Comparison of ENCODE assay signal across 22 mouse cellular contexts in the genomic region with DNA sequence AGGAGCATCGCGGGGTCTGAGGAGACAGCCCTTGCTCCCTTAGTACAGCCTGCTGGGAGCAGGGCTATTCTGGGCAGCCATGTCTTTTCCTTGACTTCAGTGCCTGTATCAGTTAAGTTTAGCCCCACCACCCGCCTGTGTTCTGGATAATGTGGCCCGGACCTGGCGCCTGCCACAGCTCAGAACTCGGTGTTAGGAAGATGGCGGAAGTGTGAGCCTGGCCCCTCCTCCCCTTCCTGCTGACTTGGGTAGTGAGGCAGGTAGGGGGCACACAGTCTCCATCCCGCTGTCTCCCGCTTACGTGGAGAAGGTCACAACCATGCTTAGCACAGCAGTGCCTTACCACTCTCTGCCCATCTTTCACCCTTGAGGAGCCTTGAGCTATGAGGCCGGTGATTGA.
DNase-seq lines count a peak whose midpoint lies in the region; ATAC-seq and TF ChIP-seq lines count a peak whose summit lies in the region.
"Had no signal": no experiment of that assay in that cellular context is flagged by ENCODE, and none has a peak within 500 bp of the region (broad histone marks: within the 10 kb centered on the region; RNA-seq: fewer than 3 reads in every experiment).

No protein-coding gene starts in this region.

- TF ChIP-seq RAD21 in CH12.LX (IDR thresholded peaks at IDR 0.05; ENCODE audit: low read depth, low read length): no peak

- H3K9ac ChIP-seq in midbrain, embryonic 16.5 days (ENCODE audit: low read depth, low read length): no peak overlapping the region
- no peak overlapping the region for H3K9ac ChIP-seq in midbrain, embryonic 14.5 days (replicated peaks; ENCODE audit: low read length)
- H3K9ac ChIP-seq in CH12.LX (ENCODE audit: insufficient read depth, low read depth) (peak overlapping the region; percentile 34; the same call in 1 of the 2 replicates), ES-E14 (ENCODE audit: insufficient read depth, low read depth, low read length, poor library complexity, severe bottlenecking) (peak overlapping the region; percentile 12; the same call in 1 of the 2 replicates)
- H3K9ac ChIP-seq: embryonic facial prominence, embryonic 15.5 days; forebrain, embryonic 15.5 days; hindbrain, embryonic 12.5 days had no signal

- H3K9me3 ChIP-seq in midbrain, embryonic 16.5 days (replicated peaks; ENCODE audit: control insufficient read depth, low read length, poor library complexity, severe bottlenecking): no peaks in the 10 kb centered on the region
- H3K9me3 ChIP-seq in midbrain, embryonic 14.5 days (ENCODE audit: control insufficient read depth, low read length): no peaks in the 10 kb centered on the region
- H3K9me3 ChIP-seq in CH12.LX (replicated peaks; ENCODE audit: low read length) (no peaks in the 10 kb centered on the region), ES-E14 (ENCODE audit: control insufficient read depth, insufficient read depth, low read depth, low read length) (no peaks in the 10 kb centered on the region)
- H3K9me3 ChIP-seq: embryonic facial prominence, embryonic 15.5 days; forebrain, embryonic 15.5 days; heart, embryonic 10.5 days; hindbrain, embryonic 12.5 days had no signal

- in situ Hi-C loops in CH12.LX (cut with MboI; ENCODE audit: low pct_ligation_motif_present, low pct_unique_long_range_greater_than_20kb, low sequenced_read_pairs) (loop anchor here (10.0 kb wide), 1 partner anchor 97 kb away; a partner anchor contains a TSS), ES-E14 (cut with MboI; ENCODE audit: low sequenced_read_pairs in 2 of 2, unreplicated experiment in 2 of 2) (no loop called here)

- no peaks in the 10 kb centered on the region for H3K36me3 ChIP-seq in midbrain, embryonic 16.5 days (ENCODE audit: control insufficient read depth, insufficient read depth, low read length)
- H3K36me3 ChIP-seq in midbrain, embryonic 14.5 days (ENCODE audit: control insufficient read depth, insufficient read depth, low read length): no peaks in the 10 kb centered on the region
- H3K36me3 ChIP-seq in CH12.LX (replicated peaks in 1 of 2; ENCODE audit: control insufficient read depth in 1 of 2, insufficient read depth in 1 of 2, low read length in 1 of 2) (no peaks in the 10 kb centered on the region), ES-E14 (ENCODE audit: control insufficient read depth, insufficient read depth, low read length, poor library complexity, severe bottlenecking) (no peaks in the 10 kb centered on the region)
- H3K36me3 ChIP-seq: embryonic facial prominence, embryonic 15.5 days; forebrain, embryonic 15.5 days; heart, embryonic 10.5 days; hindbrain, embryonic 12.5 days had no signal

- intact Hi-C loops in left cerebral cortex, postnatal 36 days (cut with DNase I): no loop called here

- 75% methylated on average over 11 of the region's 11 CpGs for WGBS in midbrain, embryonic 16.5 days
- WGBS in midbrain, embryonic 14.5 days: 84% methylated on average over 11 of the region's 11 CpGs

- no peak for DNase-seq in midbrain, embryonic 14.5 days
- DNase-seq in CH12.LX (ENCODE audit: extremely low read depth): no peak
- no peak for DNase-seq in ES-E14 (ENCODE audit: low read depth, low spot score)
- DNase-seq in left cerebral cortex, postnatal 36 days (ENCODE audit: low spot score in 2 of 2): no peak
- no peak for DNase-seq in thymus, postnatal 4 days
- no peak for DNase-seq in cerebellum, adult 8-10 months
- DNase-seq: adrenal gland, postnatal 10 days; cerebellum, adult 11 months; cerebellum, postnatal 10 days; embryo, embryonic 11 days; gastrocnemius, postnatal 10 days; heart, adult 18-20 months; heart, postnatal 10 days; heart, postnatal 4 days; kidney, adult 11 months had no signal

- no peak for ATAC-seq in midbrain, embryonic 16.5 days
- ATAC-seq in midbrain, embryonic 14.5 days (ENCODE audit: low FRiP score, low TSS enrichment): no peak
- ATAC-seq: forebrain, embryonic 15.5 days; hindbrain, embryonic 16.5 days had no signal

- no peaks in the 10 kb centered on the region for H3K79me2 ChIP-seq in CH12.LX (replicated peaks; ENCODE audit: control insufficient read depth, extremely low read depth, insufficient read depth, poor library complexity, severe bottlenecking)

- no peak for TF ChIP-seq CTCF in CH12.LX (conservative IDR thresholded peaks at IDR 0.05 in 1 of 2, IDR thresholded peaks at IDR 0.05 in 1 of 2; ENCODE audit: low read depth in 2 of 2, low read length in 2 of 2)

- TF ChIP-seq POLR2A in CH12.LX (IDR thresholded peaks at IDR 0.05; ENCODE audit: low read depth, low read length): no peak

- TF ChIP-seq EP300 in CH12.LX (IDR thresholded peaks at IDR 0.05; ENCODE audit: low read length): no peak

- no peaks in the 10 kb centered on the region for H3K4me1 ChIP-seq in midbrain, embryonic 16.5 days (ENCODE audit: control insufficient read depth, insufficient read depth, low read length)
- no peaks in the 10 kb centered on the region for H3K4me1 ChIP-seq in midbrain, embryonic 14.5 days (ENCODE audit: control insufficient read depth, insufficient read depth, low read length)
- H3K4me1 ChIP-seq in CH12.LX (ENCODE audit: control insufficient read depth in 1 of 2, insufficient read depth in 2 of 2): peaks cover 35 to 88% of the 10 kb centered on the region in 2 experiments
- peaks cover 0 to 7% of the 10 kb centered on the region in 2 experiments; a peak in 1 of 4 replicates for H3K4me1 ChIP-seq in ES-E14 (ENCODE audit: control insufficient read depth in 2 of 2, insufficient read depth in 2 of 2, low read length in 2 of 2, poor library complexity in 1 of 2)
- H3K4me1 ChIP-seq: embryonic facial prominence, embryonic 15.5 days; forebrain, embryonic 15.5 days; hindbrain, embryonic 12.5 days had no signal

- H3K27ac ChIP-seq in midbrain, embryonic 16.5 days (ENCODE audit: low read length): 0 out of 2 replicates have a peak overlapping the region, but pooled peaks have one; percentile 10
- H3K27ac ChIP-seq in midbrain, embryonic 14.5 days (replicated peaks; ENCODE audit: low read depth, low read length): no peak overlapping the region
- H3K27ac ChIP-seq in CH12.LX (ENCODE audit: insufficient read depth, low read depth) (peak overlapping the region; percentile 98), ES-E14 (ENCODE audit: insufficient read depth, low read depth, low read length, poor library complexity, severe bottlenecking) (no peak overlapping the region)
- H3K27ac ChIP-seq: embryonic facial prominence, embryonic 15.5 days; forebrain, embryonic 15.5 days; heart, embryonic 10.5 days; hindbrain, embryonic 12.5 days had no signal

- no peak overlapping the region for H3K4me2 ChIP-seq in midbrain, embryonic 16.5 days (ENCODE audit: low read length)
- H3K4me2 ChIP-seq in midbrain, embryonic 14.5 days (ENCODE audit: low read length): no peak overlapping the region
- H3K4me2 ChIP-seq in CH12.LX (ENCODE audit: insufficient read depth, low read depth, poor library complexity, severe bottlenecking): peak overlapping the region; percentile 45
- H3K4me2 ChIP-seq: embryonic facial prominence, embryonic 15.5 days; forebrain, embryonic 15.5 days; hindbrain, embryonic 12.5 days had no signal

- no peaks in the 10 kb centered on the region for H3K27me3 ChIP-seq in midbrain, embryonic 16.5 days (ENCODE audit: control insufficient read depth, insufficient read depth, low read depth, low read length)
- no peaks in the 10 kb centered on the region for H3K27me3 ChIP-seq in midbrain, embryonic 14.5 days (ENCODE audit: control insufficient read depth, insufficient read depth, low read length)
- no peaks in the 10 kb centered on the region for H3K27me3 ChIP-seq in CH12.LX (replicated peaks)
- H3K27me3 ChIP-seq: embryonic facial prominence, embryonic 15.5 days; forebrain, embryonic 15.5 days; hindbrain, embryonic 12.5 days had no signal

- no peak overlapping the region for H3K4me3 ChIP-seq in midbrain, embryonic 16.5 days (ENCODE audit: low read depth, low read length)
- no peak overlapping the region for H3K4me3 ChIP-seq in midbrain, embryonic 14.5 days (replicated peaks; ENCODE audit: low read depth, low read length)
- peak overlapping the region in 1 of 3 experiments; percentile 32 for H3K4me3 ChIP-seq in CH12.LX (replicated peaks in 1 of 3; ENCODE audit: low read depth in 2 of 3, low read length in 2 of 3, poor library complexity in 1 of 3)
- H3K4me3 ChIP-seq in ES-E14 (ENCODE audit: insufficient read depth in 1 of 2, low read depth in 1 of 2, low read length in 2 of 2, poor library complexity in 1 of 2, severe bottlenecking in 1 of 2): peak overlapping the region; percentile 14 to 19; a peak in 2 of 4 replicates
- H3K4me3 ChIP-seq: embryonic facial prominence, embryonic 15.5 days; erythroblast, embryonic 14.5 days; forebrain, embryonic 15.5 days; heart, embryonic 10.5 days; hindbrain, embryonic 12.5 days had no signal

- dilution Hi-C loops in CH12.LX (cut with MboI; ENCODE audit: extremely low pct_ligation_motif_present, extremely low pct_unique_long_range_greater_than_20kb, low sequenced_read_pairs): no loop called here

TF ChIP-seq in CH12.LX, 34 proteins besides CTCF, POLR2A, EP300 and RAD21 (continues in another document):
- TF ChIP-seq KAT2A (IDR thresholded peaks at IDR 0.05; ENCODE audit: insufficient replicate concordance, low read length) (0 out of 2 replicates have a peak, but pooled peaks have one; percentile 5), ETS1 (conservative IDR thresholded peaks at IDR 0.05; ENCODE audit: low read depth, low read length) (no peak), ZNF384 (IDR thresholded peaks at IDR 0.05; ENCODE audit: low read depth, low read length) (no peak), UBTF (IDR thresholded peaks at IDR 0.05; ENCODE audit: low read depth, low read length) (no peak), MXI1 (IDR thresholded peaks at IDR 0.05; ENCODE audit: low read depth, low read length) (0 out of 2 replicates have a peak, but pooled peaks have one; percentile 15), SIN3A (IDR thresholded peaks at IDR 0.05; ENCODE audit: low read length) (no peak), JUN (IDR thresholded peaks at IDR 0.05; ENCODE audit: insufficient read depth, low read depth, low read length) (no peak), PAX5 (IDR thresholded peaks at IDR 0.05; ENCODE audit: low read length) (no peak)

TF ChIP-seq in ES-E14, 5 proteins besides CTCF, POLR2A, EP300 and RAD21:
- TF ChIP-seq MAFK (IDR thresholded peaks at IDR 0.05; ENCODE audit: insufficient read depth, low read depth, low read length): no peak
- TF ChIP-seq HCFC1 (IDR thresholded peaks at IDR 0.05; ENCODE audit: borderline replicate concordance, insufficient read depth, low read length): no peak
- no peak for TF ChIP-seq ZC3H11A (IDR thresholded peaks at IDR 0.05; ENCODE audit: borderline replicate concordance, low read depth, low read length)
- TF ChIP-seq CHD2 (IDR thresholded peaks at IDR 0.05; ENCODE audit: low read depth, low read length): no peak
- no peak for TF ChIP-seq ZNF384 (IDR thresholded peaks at IDR 0.05; ENCODE audit: low read depth, low read length)

Comparison
In these comparisons a context has a peak if more than half of its experiments do, and no peak if none do; other contexts are left out.
1. H3K27ac ChIP-seq: peak in midbrain, embryonic 16.5 days (single experiment) and CH12.LX (single experiment); none in midbrain, embryonic 14.5 days (single experiment) and ES-E14 (single experiment).
2. H3K4me3 ChIP-seq: peak in ES-E14 (2 of 2); none in midbrain, embryonic 16.5 days (single experiment) and midbrain, embryonic 14.5 days (single experiment).
3. H3K9ac ChIP-seq: peak in CH12.LX (single experiment) and ES-E14 (single experiment); none in midbrain, embryonic 16.5 days (single experiment) and midbrain, embryonic 14.5 days (single experiment).